In the genomic region with DNA sequence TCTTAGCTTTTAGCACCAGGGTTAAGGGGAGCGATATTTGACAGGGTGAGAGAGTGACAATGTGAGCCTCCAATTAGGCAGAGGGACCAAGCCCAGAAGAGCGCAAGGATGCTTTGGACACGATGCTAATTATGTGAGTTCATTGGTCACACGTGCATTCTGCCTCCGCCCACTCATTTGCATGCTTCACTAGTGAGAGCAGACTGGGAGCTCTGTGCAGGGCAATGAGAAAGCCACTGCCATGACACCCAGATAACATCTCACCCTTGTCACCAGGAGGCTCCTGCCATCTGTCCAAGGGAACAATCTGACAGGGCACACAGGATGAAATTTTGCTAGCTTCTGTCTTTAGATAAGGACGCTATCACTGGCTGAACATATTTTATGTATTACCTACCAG, we compare ENCODE assay signal across 19 mouse cellular contexts.
A peak's percentile ranks its signal among the peaks of the same experiment; 100 is the strongest.
DNase-seq lines count a peak whose midpoint lies in the region; ATAC-seq and TF ChIP-seq lines count a peak whose summit lies in the region.
"Had no signal": no experiment of that assay in that cellular context is flagged by ENCODE, and none has a peak within 500 bp of the region (broad histone marks: within the 10 kb centered on the region; RNA-seq: fewer than 3 reads in every experiment).

No protein-coding gene starts in this region.

- H3K9ac ChIP-seq in hindbrain, embryonic 15.5 days: no peak overlapping the region
- H3K9ac ChIP-seq in hindbrain, embryonic 13.5 days: no peak overlapping the region
- H3K9ac ChIP-seq in midbrain, postnatal 0 days (replicated peaks; ENCODE audit: low read length, poor library complexity, severe bottlenecking): no peak overlapping the region
- H3K9ac ChIP-seq: embryonic facial prominence, embryonic 12.5 days; heart, embryonic 12.5 days; intestine, embryonic 15.5 days; lung, embryonic 14.5 days; neural tube, embryonic 12.5 days had no signal

- no peaks in the 10 kb centered on the region for H3K27me3 ChIP-seq in cerebellum, adult 2 months (ENCODE audit: control insufficient read depth, insufficient read depth, low read length)
- no peaks in the 10 kb centered on the region for H3K27me3 ChIP-seq in hindbrain, embryonic 15.5 days
- no peaks in the 10 kb centered on the region for H3K27me3 ChIP-seq in hindbrain, embryonic 13.5 days
- H3K27me3 ChIP-seq in midbrain, postnatal 0 days (ENCODE audit: insufficient read depth, low read length): no peaks in the 10 kb centered on the region
- H3K27me3 ChIP-seq: CH12.LX; embryonic facial prominence, embryonic 12.5 days; heart, embryonic 12.5 days; intestine, embryonic 15.5 days; neural tube, embryonic 12.5 days had no signal

- H3K4me3 ChIP-seq in cerebellum, adult 2 months (replicated peaks; ENCODE audit: insufficient read depth, low read depth, low read length): no peak overlapping the region
- H3K4me3 ChIP-seq in hindbrain, embryonic 15.5 days: no peak overlapping the region
- no peak overlapping the region for H3K4me3 ChIP-seq in hindbrain, embryonic 13.5 days
- no peak overlapping the region for H3K4me3 ChIP-seq in midbrain, postnatal 0 days (ENCODE audit: low read depth, low read length)
- H3K4me3 ChIP-seq: embryonic facial prominence, embryonic 12.5 days; heart, embryonic 12.5 days; intestine, embryonic 15.5 days; neural tube, embryonic 12.5 days had no signal

- no peak overlapping the region for H3K27ac ChIP-seq in cerebellum, adult 2 months (ENCODE audit: insufficient read depth, low read length)
- H3K27ac ChIP-seq in hindbrain, embryonic 15.5 days (replicated peaks): no peak overlapping the region
- H3K27ac ChIP-seq in hindbrain, embryonic 13.5 days: no peak overlapping the region
- no peak overlapping the region for H3K27ac ChIP-seq in midbrain, postnatal 0 days (ENCODE audit: low read depth, low read length)
- H3K27ac ChIP-seq: embryonic facial prominence, embryonic 12.5 days; intestine, embryonic 15.5 days; macrophage; neural tube, embryonic 12.5 days had no signal

- H3K36me3 ChIP-seq in hindbrain, embryonic 15.5 days: no peaks in the 10 kb centered on the region
- no peaks in the 10 kb centered on the region for H3K36me3 ChIP-seq in hindbrain, embryonic 13.5 days
- no peaks in the 10 kb centered on the region for H3K36me3 ChIP-seq in midbrain, postnatal 0 days (ENCODE audit: insufficient read depth, low read length)
- H3K36me3 ChIP-seq: embryonic facial prominence, embryonic 12.5 days; heart, embryonic 12.5 days; intestine, embryonic 15.5 days; neural tube, embryonic 12.5 days had no signal

- H3K4me1 ChIP-seq in cerebellum, adult 2 months (ENCODE audit: control insufficient read depth, insufficient read depth, low read length): no peaks in the 10 kb centered on the region
- no peaks in the 10 kb centered on the region for H3K4me1 ChIP-seq in hindbrain, embryonic 15.5 days (replicated peaks)
- peaks cover 16% of the 10 kb centered on the region for H3K4me1 ChIP-seq in hindbrain, embryonic 13.5 days (replicated peaks)
- H3K4me1 ChIP-seq in midbrain, postnatal 0 days (ENCODE audit: insufficient read depth, low read length): no peaks in the 10 kb centered on the region
- H3K4me1 ChIP-seq: embryonic facial prominence, embryonic 12.5 days; heart, embryonic 12.5 days; intestine, embryonic 15.5 days; neural tube, embryonic 12.5 days had no signal

- no peak for TF ChIP-seq CTCF in cerebellum, adult 2 months (IDR thresholded peaks at IDR 0.05; ENCODE audit: borderline replicate concordance, insufficient read depth, low read depth, low read length)
- no peak for TF ChIP-seq CTCF in midbrain, postnatal 0 days (IDR thresholded peaks at IDR 0.05)

- 33% methylated on average over 6 of the region's 6 CpGs for WGBS in cerebellum, adult 2 months
- 45% methylated on average over 6 of the region's 6 CpGs for WGBS in hindbrain, embryonic 15.5 days
- WGBS in hindbrain, embryonic 13.5 days: 59% methylated on average over 6 of the region's 6 CpGs
- 46% methylated on average over 6 of the region's 6 CpGs for WGBS in midbrain, postnatal 0 days

- H3K9me3 ChIP-seq in hindbrain, embryonic 15.5 days: no peaks in the 10 kb centered on the region
- H3K9me3 ChIP-seq in hindbrain, embryonic 13.5 days: no peaks in the 10 kb centered on the region
- no peaks in the 10 kb centered on the region for H3K9me3 ChIP-seq in midbrain, postnatal 0 days (ENCODE audit: low read length)
- H3K9me3 ChIP-seq: embryonic facial prominence, embryonic 12.5 days; heart, embryonic 12.5 days; intestine, embryonic 15.5 days; neural tube, embryonic 12.5 days had no signal

- H3K4me2 ChIP-seq in hindbrain, embryonic 15.5 days: peak overlapping the region; percentile 12; the same call in 1 of the 2 replicates
- no peak overlapping the region for H3K4me2 ChIP-seq in hindbrain, embryonic 13.5 days
- H3K4me2 ChIP-seq in midbrain, postnatal 0 days (ENCODE audit: low read depth, low read length, poor library complexity, severe bottlenecking): no peak overlapping the region
- H3K4me2 ChIP-seq: embryonic facial prominence, embryonic 12.5 days; heart, embryonic 12.5 days; intestine, embryonic 15.5 days; liver, embryonic 11.5 days; lung, embryonic 14.5 days; neural tube, embryonic 12.5 days had no signal

- intact Hi-C loops in gastrocnemius, postnatal 14 days (cut with DNase I; ENCODE audit: low total_unique reads): no loop called here

- ATAC-seq in hindbrain, embryonic 15.5 days (ENCODE audit: low FRiP score, low read depth): no peak
- no peak; the same call in 1 of the 2 replicates for ATAC-seq in hindbrain, embryonic 13.5 days (ENCODE audit: low FRiP score)
- no peak for ATAC-seq in midbrain, postnatal 0 days (ENCODE audit: low FRiP score)
- ATAC-seq: intestine, embryonic 15.5 days had no signal

- no peak for TF ChIP-seq POLR2A in cerebellum, adult 2 months (IDR thresholded peaks at IDR 0.05; ENCODE audit: borderline replicate concordance, insufficient read depth, low read length)

- DNase-seq in cerebellum, postnatal 10 days: peak; percentile 8 to 34
- no peak for DNase-seq in cerebellum, adult 2 months
- DNase-seq in brain, adult 2 months (ENCODE audit: low read depth, low spot score): peak; percentile 6
- DNase-seq in midbrain, postnatal 0 days (ENCODE audit: low spot score): peak; percentile 27
- no peak for DNase-seq in gastrocnemius, postnatal 14 days
- DNase-seq: adrenal gland, postnatal 36 days; cerebellum, postnatal 25 days; layer of hippocampus, postnatal 36 days; lung, embryonic 14.5 days; thymus, postnatal 14 days had no signal

Comparison
In these comparisons a context has a peak if more than half of its experiments do, and no peak if none do; other contexts are left out.
1. DNase-seq: peak in cerebellum, postnatal 10 days (2 of 2), brain, adult 2 months (single experiment) and midbrain, postnatal 0 days (single experiment); none in cerebellum, adult 2 months (0 of 2) and gastrocnemius, postnatal 14 days (single experiment).